Mouse (Mus musculus) left cerebral cortex, postnatal 4 days (tissue): Measurements from ENCODE around the gene Hoxc6. TPM values are rescaled to one million over a fixed set of nuclear protein-coding genes. Genes with fewer than 3 reads are reported as not detected.

Source experiments
- DNase-seq: peaks from one replicate; pipeline ENCODE4 v3.0.0-alpha.2; 2022
- intact Hi-C: fragments of 180-260 bp; cut with DNase I; formaldehyde crosslinking; loops from one replicate; pipeline ENCODE4 v1.15.1; 2025
- total RNA-seq, 2 experiments: library from RNA; stranded (reverse); gene quantifications; 2 replicates each; pipeline ENCODE4 v1.2.3; 2021

Gene Hoxc6
- total RNA-seq, 2 experiments from 2014 or later = not detected

- no peak for DNase-seq
- intact Hi-C loops = no loop called here
Observed at GRCm38 (mm10) chr15:103010112-103010846, 12.2 kb downstream of the Hoxc6 start.

- intact Hi-C loops = no loop called here
- no peak for DNase-seq
Observed at GRCm38 (mm10) chr15:103010847-103011555, 12.9 kb downstream of the Hoxc6 start.

- no peak for DNase-seq
- intact Hi-C loops = loop anchor here (2.0 kb wide), 1 partner anchor 153 kb away; no protein-coding TSS in a partner anchor
Observed at GRCm38 (mm10) chr15:103011928-103012486, 13.9 kb downstream of the Hoxc6 start.

GRCm38 (mm10) chr15:103013238-103013984 is 15.4 kb downstream of the Hoxc6 start:
- peak; percentile 35 for DNase-seq
- intact Hi-C loops = loop anchor here (2.0 kb wide), 1 partner anchor 151 kb away; no protein-coding TSS in a partner anchor

- intact Hi-C loops = no loop called here
- no peak for DNase-seq
Observed at GRCm38 (mm10) chr15:103014166-103015008, 16.3 kb downstream of the Hoxc6 start.

- intact Hi-C loops = no loop called here
- DNase-seq = no peak
Observed at GRCm38 (mm10) chr15:103015009-103015399, 16.9 kb downstream of the Hoxc6 start.

- DNase-seq = no peak
- intact Hi-C loops = no loop called here
Observed at GRCm38 (mm10) chr15:103015406-103016166, 17.5 kb downstream of the Hoxc6 start.

GRCm38 (mm10) chr15:103018636-103019035 is 20.6 kb downstream of the Hoxc6 start, which contains the start of gene Hoxc4:
TSS of gene Hoxc4 (plus strand) at chr15:103018934.
- DNase-seq = no peak
- intact Hi-C loops = no loop called here

GRCm38 (mm10) chr15:103020899-103021418 is 22.9 kb downstream of the Hoxc6 start:
- intact Hi-C loops = no loop called here
- DNase-seq = no peak

GRCm38 (mm10) chr15:103021544-103021943 is 23.5 kb downstream of the Hoxc6 start:
- intact Hi-C loops = no loop called here
- DNase-seq = no peak

- intact Hi-C loops = no loop called here
- no peak for DNase-seq
Observed at GRCm38 (mm10) chr15:103024131-103024530, 26.1 kb downstream of the Hoxc6 start.

- intact Hi-C loops = no loop called here
Observed at GRCm38 (mm10) chr15:103027266-103028235, 29.5 kb downstream of the Hoxc6 start.

GRCm38 (mm10) chr15:103028916-103029512 is 31.0 kb downstream of the Hoxc6 start:
- intact Hi-C loops = no loop called here
- DNase-seq = no peak

More at GRCm38 (mm10) chr15:103027266-103028235, 29.5 kb downstream of the Hoxc6 start:
- DNase-seq = no peak

- DNase-seq = no peak
- intact Hi-C loops = no loop called here
Observed at GRCm38 (mm10) chr15:103030142-103030541, 32.1 kb downstream of the Hoxc6 start.

GRCm38 (mm10) chr15:103032167-103032566 is 34.1 kb downstream of the Hoxc6 start:
- intact Hi-C loops = no loop called here
- DNase-seq = no peak

- intact Hi-C loops = no loop called here
- no peak for DNase-seq
Observed at GRCm38 (mm10) chr15:103032646-103033575, 34.9 kb downstream of the Hoxc6 start.
